Mouse (Mus musculus) midbrain, postnatal 0 days (tissue): ENCODE results near the gene Crtac1. TPM values are rescaled to one million over a fixed set of nuclear protein-coding genes. Genes with fewer than 3 reads are reported as not detected.

ENCODE experiments used
- ATAC-seq: fragments of 200-750 bp; cut with Nextera tagmentation; 2 replicates; pipeline ENCODE4 v1.8.0; 2017; ENCODE audit warnings: moderate number of reproducible peaks, mild to moderate bottlenecking, moderate TSS enrichment, moderate library complexity; ENCODE audit not compliant: low FRiP score
- DNase-seq: peaks from one replicate; pipeline ENCODE4 v3.0.0-alpha.2; 2015; ENCODE audit warnings: low spot score
- H3K27ac ChIP-seq: fragments of 300-500 bp; sonication (generic); 2 replicates; pipeline ENCODE4 v1.5.1; 2014; ENCODE audit warnings: low read depth, mild to moderate bottlenecking, low read length, mixed read lengths
- H3K27me3 ChIP-seq: fragments of 300-500 bp; sonication (generic); 2 replicates; pipeline ENCODE4 v1.6.1; 2014; ENCODE audit warnings: low read length, control low read depth, mixed read lengths; ENCODE audit not compliant: insufficient read depth
- H3K36me3 ChIP-seq: fragments of 300-500 bp; sonication (generic); 2 replicates; pipeline ENCODE4 v1.6.1; 2014; ENCODE audit warnings: low read length, control low read depth, mixed read lengths; ENCODE audit not compliant: insufficient read depth
- H3K4me1 ChIP-seq: fragments of 300-500 bp; sonication (generic); 2 replicates; pipeline ENCODE4 v1.6.1; 2014; ENCODE audit warnings: mild to moderate bottlenecking, control low read depth, antibody characterized with exemption, low read length, mixed read lengths; ENCODE audit not compliant: insufficient read depth
- H3K4me2 ChIP-seq: fragments of 300-500 bp; sonication (generic); 2 replicates; pipeline ENCODE4 v1.6.1; 2014; ENCODE audit warnings: low read depth, mild to moderate bottlenecking, low read length, mixed read lengths; ENCODE audit not compliant: poor library complexity, severe bottlenecking
- H3K4me3 ChIP-seq: fragments of 300-500 bp; sonication (generic); 2 replicates; pipeline ENCODE4 v1.5.1; 2014; ENCODE audit warnings: low read depth, mild to moderate bottlenecking, low read length, moderate library complexity
- H3K9ac ChIP-seq: fragments of 300-500 bp; sonication (generic); replicated peaks from 2 replicates; pipeline ENCODE4 v1.6.1; 2014; ENCODE audit warnings: mild to moderate bottlenecking, low read length, moderate library complexity, mixed read lengths; ENCODE audit not compliant: poor library complexity, severe bottlenecking
- H3K9me3 ChIP-seq: fragments of 300-500 bp; sonication (generic); 2 replicates; pipeline ENCODE4 v1.6.1; 2016; ENCODE audit warnings: low read length, control low read depth
- CTCF ChIP-seq: IDR thresholded peaks from 2 replicates; pipeline ENCODE4 v1.5.1; 2016; ENCODE audit warnings: antibody characterized with exemption, mild to moderate bottlenecking
- WGBS: fragments of 180-500 bp; shearing (Covaris S2); extraction: QIAGEN DNeasy Blood & Tissue Kit; methylation state at CpG from one replicate; pipeline ENCODE4 v1.1.7; 2014; 5-methylcytosine and 5-hydroxymethylcytosine counted together
- polyA plus RNA-seq: library from polyadenylated mRNA; unstranded; fragments of >200 nt; fragmentation: Nextera tagmentation; extraction: Ambion mirVana; gene quantifications from 2 replicates; pipeline ENCODE4 v1.2.1, GENCODE M21; 2015
- total RNA-seq: library from RNA; depleted of rRNA; stranded (reverse); fragments of >200 nt; gene quantifications from 2 replicates; pipeline ENCODE4 v1.2.3, GENCODE M21; 2014

The Crtac1 gene
- total and polyA plus RNA-seq, 2 experiments from 2014 or later: 22.0 to 40.7 TPM

DNA sequence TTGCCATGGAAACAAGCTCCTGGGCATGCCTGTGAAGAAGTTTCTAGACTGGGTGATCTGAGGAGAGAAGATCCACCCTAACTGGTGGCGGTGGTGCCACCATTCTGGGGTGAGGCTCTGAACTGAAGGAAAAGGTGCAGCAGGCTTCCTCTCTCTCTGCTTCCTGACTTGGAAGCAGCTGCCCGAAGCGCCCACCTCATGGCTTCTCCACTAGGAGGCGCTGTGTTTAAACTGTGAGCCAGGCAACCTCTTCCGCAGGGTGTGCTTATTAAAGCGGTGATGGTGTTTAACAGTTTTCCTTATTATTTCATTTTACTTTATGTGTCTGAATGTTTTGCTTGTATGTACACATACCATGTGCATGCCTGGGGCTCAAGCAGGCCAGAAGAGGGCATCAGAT is 90.4 kb downstream of the Crtac1 start:
- H3K27me3 ChIP-seq: no peaks in the 10 kb centered on the region
- no peak overlapping the region for H3K27ac ChIP-seq
- H3K9me3 ChIP-seq: no peaks in the 10 kb centered on the region
- peak; percentile 49; the same call in 1 of the 2 replicates for TF ChIP-seq CTCF
- no peak overlapping the region for H3K4me3 ChIP-seq
- no peak overlapping the region for H3K9ac ChIP-seq
- H3K36me3 ChIP-seq: no peaks in the 10 kb centered on the region
- no peaks in the 10 kb centered on the region for H3K4me1 ChIP-seq
- DNase-seq: no peak
- H3K4me2 ChIP-seq: no peak overlapping the region
- WGBS: 55% methylated on average over 6 of the region's 6 CpGs
- no peak for ATAC-seq

- peak; percentile 61 for TF ChIP-seq CTCF
These were observed 99.4 kb downstream of the Crtac1 start for GRCm38 (mm10) chr19:42332081-42332736.

GRCm38 (mm10) chr19:42331446-42331845 is 100.1 kb downstream of the Crtac1 start:
- WGBS: 92% methylated on average over 7 of the region's 7 CpGs
- no peak for ATAC-seq
- H3K9me3 ChIP-seq: no peaks in the 10 kb centered on the region
- no peaks in the 10 kb centered on the region for H3K36me3 ChIP-seq
- H3K9ac ChIP-seq: no peak overlapping the region
- no peaks in the 10 kb centered on the region for H3K4me1 ChIP-seq
- no peak overlapping the region for H3K27ac ChIP-seq
- no peak for DNase-seq
- no peak for TF ChIP-seq CTCF
- no peak overlapping the region for H3K4me3 ChIP-seq
- no peaks in the 10 kb centered on the region for H3K27me3 ChIP-seq
- no peak overlapping the region for H3K4me2 ChIP-seq

More at GRCm38 (mm10) chr19:42332081-42332736, 99.4 kb downstream of the Crtac1 start:
- no peak overlapping the region for H3K9ac ChIP-seq
- no peak overlapping the region for H3K4me2 ChIP-seq
- 42% methylated on average over 9 of the region's 9 CpGs for WGBS
- H3K4me1 ChIP-seq: no peaks in the 10 kb centered on the region
- H3K36me3 ChIP-seq: no peaks in the 10 kb centered on the region
- H3K4me3 ChIP-seq: no peak overlapping the region
- no peak overlapping the region for H3K27ac ChIP-seq
- no peak for ATAC-seq
- H3K9me3 ChIP-seq: no peaks in the 10 kb centered on the region
- H3K27me3 ChIP-seq: no peaks in the 10 kb centered on the region
- DNase-seq: peak; percentile 35

GRCm38 (mm10) chr19:42328160-42328559 is 103.4 kb downstream of the Crtac1 start:
- DNase-seq (peak; percentile 46), ATAC-seq (no peak)
- Histone ChIP-seq H3K36me3 (no peaks in the 10 kb centered on the region), H3K9me3 (no peaks in the 10 kb centered on the region), H3K27ac (no peak overlapping the region), H3K9ac (no peak overlapping the region), H3K4me1 (no peaks in the 10 kb centered on the region), H3K27me3 (no peaks in the 10 kb centered on the region), H3K4me2 (no peak overlapping the region), H3K4me3 (no peak overlapping the region)
- WGBS: 84% methylated on average over 9 of the region's 9 CpGs
- TF ChIP-seq CTCF: no peak

DNA sequence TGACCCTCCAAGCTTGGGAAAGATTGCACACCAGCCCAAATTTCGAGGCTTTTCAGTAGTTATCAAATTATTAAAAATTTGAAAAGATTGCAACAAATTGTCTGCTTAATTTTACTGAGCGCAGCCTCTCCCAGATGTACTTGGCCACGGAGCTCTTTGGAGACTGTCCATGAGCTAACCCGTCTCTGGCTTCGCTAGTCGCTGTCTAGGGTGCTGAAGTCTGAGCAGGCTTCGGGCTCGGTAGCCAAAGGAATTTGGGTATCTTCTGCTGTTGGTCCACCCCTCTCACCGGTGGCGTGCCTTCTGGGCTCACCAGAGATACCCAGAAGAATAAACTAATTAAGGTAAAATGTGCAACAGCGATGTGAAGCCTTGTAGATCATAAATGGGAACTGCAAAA is 105.7 kb downstream of the Crtac1 start:
- Histone ChIP-seq H3K9ac (no peak overlapping the region), H3K9me3 (no peaks in the 10 kb centered on the region), H3K36me3 (no peaks in the 10 kb centered on the region), H3K4me3 (no peak overlapping the region), H3K27ac (no peak overlapping the region), H3K4me1 (no peaks in the 10 kb centered on the region), H3K4me2 (no peak overlapping the region), H3K27me3 (no peaks in the 10 kb centered on the region)
- no peak for TF ChIP-seq CTCF
- WGBS: 26% methylated on average over 11 of the region's 11 CpGs
- DNase-seq (peak; percentile 50), ATAC-seq (no peak)

- H3K9ac ChIP-seq: no peak overlapping the region
- ATAC-seq (no peak), DNase-seq (no peak)
- H3K27ac ChIP-seq: no peak overlapping the region
- H3K4me2 ChIP-seq: no peak overlapping the region
- H3K9me3 ChIP-seq: no peaks in the 10 kb centered on the region
- H3K4me1 ChIP-seq: 0 out of 2 replicates have a peak, but pooled peaks cover 8% of the 10 kb centered on the region
- 59% methylated on average over 12 of the region's 12 CpGs for WGBS
- H3K36me3 ChIP-seq: no peaks in the 10 kb centered on the region
- no peak overlapping the region for H3K4me3 ChIP-seq
- no peaks in the 10 kb centered on the region for H3K27me3 ChIP-seq
- TF ChIP-seq CTCF: peak; percentile 30; the same call in 1 of the 2 replicates
These were observed 109.1 kb downstream of the Crtac1 start for GRCm38 (mm10) chr19:42322357-42323090.
